Mouse (Mus musculus): ENCODE data around the gene Jph4. TPM values are rescaled to one million over a fixed set of nuclear protein-coding genes. Genes with fewer than 3 reads are reported as not detected.

Jph4 gene
- polyA plus RNA-seq, 1 experiment = 0.43 TPM

DNA sequence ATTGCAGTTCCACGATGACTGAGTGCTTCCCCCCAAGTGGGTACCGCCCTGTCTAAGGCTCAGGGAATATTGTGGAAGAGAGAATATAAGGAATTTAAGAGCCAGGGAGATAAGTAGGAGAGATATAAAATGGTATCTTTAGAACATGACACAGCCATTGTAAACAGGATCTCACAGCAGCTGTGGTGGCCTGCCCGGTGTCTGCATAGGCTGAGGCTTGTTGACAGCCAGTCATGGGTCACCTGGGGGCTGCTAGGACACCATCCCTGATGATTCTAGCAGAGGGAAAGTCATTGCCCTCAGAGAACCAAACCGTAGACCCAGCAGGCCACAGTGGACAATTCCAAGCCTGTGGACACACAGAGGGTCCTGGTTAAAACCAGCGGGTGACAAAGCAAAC, 34.2 kb upstream of the Jph4 start:
- Histone ChIP-seq H3K4me1 (ENCODE audit: control insufficient read depth, insufficient read depth, low read length) (no peaks in the 10 kb centered on the region), H3K4me3 (replicated peaks; ENCODE audit: extremely low read depth, low read depth, low read length) (no peak overlapping the region)
- TF ChIP-seq POLR2A (IDR thresholded peaks at IDR 0.05; ENCODE audit: borderline replicate concordance, extremely low read depth, low read depth, low read length) = no peak
- TF ChIP-seq CTCF (IDR thresholded peaks at IDR 0.05; ENCODE audit: insufficient read depth, low read length) = no peak
- 68% methylated on average over 5 of the region's 5 CpGs for WGBS
- no peak for DNase-seq

DNA sequence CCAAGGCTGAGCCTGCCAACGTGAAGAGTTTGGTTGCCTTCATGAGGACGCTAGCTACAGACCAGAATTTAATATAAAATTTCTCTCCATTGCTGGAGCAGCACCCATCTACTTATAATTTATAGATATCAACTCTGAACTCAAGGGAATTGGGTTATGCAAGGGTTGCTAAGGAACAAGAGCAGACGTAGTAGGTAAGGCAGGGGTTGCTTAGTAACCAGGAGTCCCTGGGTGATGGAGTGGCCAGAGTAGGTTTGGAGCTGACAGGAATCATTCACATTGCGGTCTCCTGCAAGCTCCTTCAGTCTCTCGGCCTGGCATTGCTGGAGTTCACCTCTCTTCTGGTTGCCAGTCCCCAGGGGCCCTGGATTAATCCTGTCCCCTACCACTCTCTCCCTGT, 32.3 kb upstream of the Jph4 start:
- TF ChIP-seq CTCF (IDR thresholded peaks at IDR 0.05; ENCODE audit: insufficient read depth, low read length) = no peak
- TF ChIP-seq POLR2A (IDR thresholded peaks at IDR 0.05; ENCODE audit: borderline replicate concordance, extremely low read depth, low read depth, low read length) = no peak
- WGBS = 74% methylated on average over 5 of the region's 5 CpGs
- no peak for DNase-seq
- H3K4me1 ChIP-seq (ENCODE audit: control insufficient read depth, insufficient read depth, low read length) = no peaks in the 10 kb centered on the region
- no peak overlapping the region for H3K4me3 ChIP-seq (replicated peaks; ENCODE audit: extremely low read depth, low read depth, low read length)

DNA sequence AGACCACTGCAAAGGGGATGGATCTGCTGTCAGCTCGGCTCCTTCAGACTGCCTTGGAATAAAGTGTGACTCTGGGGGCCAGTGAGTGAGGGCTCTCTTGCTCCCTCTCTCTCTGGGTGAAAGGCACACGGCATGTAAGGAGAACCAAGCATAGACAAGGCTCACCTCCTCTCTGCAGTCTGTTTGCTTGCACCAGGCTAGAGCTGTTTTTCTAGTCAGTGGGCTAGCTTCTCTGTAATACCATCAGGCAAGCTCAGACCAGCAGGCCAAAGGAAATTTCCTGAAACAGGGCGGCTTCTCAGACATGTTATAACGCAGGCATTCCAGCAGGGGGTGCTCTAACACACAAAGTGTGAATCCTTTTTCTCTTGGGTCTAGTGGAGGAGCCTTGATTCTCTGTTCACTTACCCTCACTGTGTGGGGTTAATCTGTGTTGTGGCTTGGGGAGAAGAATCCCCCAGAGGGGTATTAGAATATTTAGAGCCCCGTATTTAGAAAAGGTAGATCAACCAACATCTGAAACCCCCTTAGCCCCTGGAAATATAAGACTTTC, 31.7 kb upstream of the Jph4 start:
- Histone ChIP-seq H3K4me1 (ENCODE audit: control insufficient read depth, insufficient read depth, low read length) (no peaks in the 10 kb centered on the region), H3K4me3 (replicated peaks; ENCODE audit: extremely low read depth, low read depth, low read length) (no peak overlapping the region)
- DNase-seq = peak; percentile 43
- WGBS = 35% methylated on average over 5 of the region's 5 CpGs
- peak; percentile 63 for TF ChIP-seq CTCF (IDR thresholded peaks at IDR 0.05; ENCODE audit: insufficient read depth, low read length)
- TF ChIP-seq POLR2A (IDR thresholded peaks at IDR 0.05; ENCODE audit: borderline replicate concordance, extremely low read depth, low read depth, low read length) = no peak

DNA sequence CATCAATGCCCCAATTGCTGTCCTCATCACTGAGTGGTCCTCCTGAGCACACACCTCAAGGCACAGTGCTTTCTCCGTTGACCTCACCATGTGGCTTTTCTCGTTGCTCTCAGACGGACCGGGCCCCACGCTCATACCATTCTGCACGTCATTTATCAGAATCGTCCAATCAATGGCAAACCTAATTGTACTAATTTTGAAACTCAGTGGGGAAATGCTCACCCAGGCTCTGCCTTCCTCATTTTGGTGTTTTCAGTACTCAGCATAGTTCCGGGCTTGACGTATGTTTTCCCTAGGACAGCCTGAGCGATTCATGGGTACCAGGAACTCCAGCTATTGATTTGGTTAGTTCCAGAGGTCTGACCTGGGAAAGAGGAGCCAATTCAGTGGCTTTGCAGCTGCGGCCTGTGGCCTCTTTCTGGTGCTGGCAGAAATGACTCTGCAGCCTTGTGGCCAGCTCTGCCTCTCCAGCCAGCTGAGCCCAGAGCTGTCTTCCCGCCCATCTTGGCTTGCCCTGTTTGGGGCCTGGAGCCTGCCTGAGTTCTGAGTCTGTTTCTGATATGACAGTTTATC, 30.2 kb upstream of the Jph4 start:
- no peak for TF ChIP-seq CTCF (IDR thresholded peaks at IDR 0.05; ENCODE audit: insufficient read depth, low read length)
- TF ChIP-seq POLR2A (IDR thresholded peaks at IDR 0.05; ENCODE audit: borderline replicate concordance, extremely low read depth, low read depth, low read length) = no peak
- Histone ChIP-seq H3K4me1 (ENCODE audit: control insufficient read depth, insufficient read depth, low read length) (no peaks in the 10 kb centered on the region), H3K4me3 (replicated peaks; ENCODE audit: extremely low read depth, low read depth, low read length) (no peak overlapping the region)
- WGBS = 62% methylated on average over 12 of the region's 12 CpGs
- peak; percentile 6 for DNase-seq

DNA sequence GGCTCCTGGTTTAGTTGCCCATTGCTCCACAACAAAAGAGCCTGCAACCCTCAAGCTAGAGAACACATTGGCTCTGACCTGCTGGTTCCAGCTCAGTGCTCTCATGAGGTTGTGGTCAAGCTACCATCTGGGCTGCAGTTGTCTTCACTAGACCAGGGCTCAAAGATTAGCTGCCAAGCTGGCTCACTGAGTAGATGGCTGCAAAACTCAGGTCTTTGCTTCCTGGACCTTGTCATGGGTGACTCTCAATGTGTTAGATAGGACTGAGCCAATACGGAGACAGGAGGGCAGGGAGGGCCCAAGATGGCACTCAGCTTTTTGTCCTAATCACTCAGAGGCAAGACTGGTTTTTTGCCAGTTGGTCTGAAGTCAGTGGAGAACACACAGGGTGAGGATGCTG, 29.6 kb upstream of the Jph4 start:
- no peak for TF ChIP-seq POLR2A (IDR thresholded peaks at IDR 0.05; ENCODE audit: borderline replicate concordance, extremely low read depth, low read depth, low read length)
- WGBS = 82% methylated on average over 1 of the region's 1 CpGs
- no peak overlapping the region for H3K4me3 ChIP-seq (replicated peaks; ENCODE audit: extremely low read depth, low read depth, low read length)
- no peaks in the 10 kb centered on the region for H3K4me1 ChIP-seq (ENCODE audit: control insufficient read depth, insufficient read depth, low read length)
- no peak for DNase-seq

DNA sequence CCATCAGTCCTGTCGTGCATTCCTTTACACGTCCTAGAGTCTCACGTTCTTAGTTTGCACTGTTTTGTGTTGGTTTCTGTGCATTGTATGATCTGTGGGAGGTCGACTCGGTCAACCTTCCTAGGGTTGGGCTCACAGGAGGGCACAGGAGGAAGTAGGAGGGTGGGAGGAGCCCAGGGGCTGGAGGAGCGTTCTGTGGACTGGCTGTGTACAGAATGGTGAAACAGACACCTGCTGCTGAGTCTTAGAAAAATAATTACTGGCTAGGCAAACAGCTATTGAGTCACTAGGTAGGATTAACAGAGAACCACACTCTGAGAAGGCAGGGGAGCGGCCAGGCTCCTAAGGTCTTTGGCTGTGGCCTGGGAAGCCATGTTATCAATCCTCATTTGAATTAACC, 22.6 kb upstream of the Jph4 start:
- H3K4me3 ChIP-seq (replicated peaks; ENCODE audit: extremely low read depth, low read depth, low read length) = no peak overlapping the region
- WGBS = 40% methylated on average over 7 of the region's 7 CpGs
- TF ChIP-seq POLR2A (IDR thresholded peaks at IDR 0.05; ENCODE audit: borderline replicate concordance, extremely low read depth, low read depth, low read length) (no peak), CTCF (IDR thresholded peaks at IDR 0.05; ENCODE audit: insufficient read depth, low read length) (no peak)
- H3K4me1 ChIP-seq (ENCODE audit: control insufficient read depth, insufficient read depth, low read length) = no peaks in the 10 kb centered on the region
- no peak for DNase-seq

DNA sequence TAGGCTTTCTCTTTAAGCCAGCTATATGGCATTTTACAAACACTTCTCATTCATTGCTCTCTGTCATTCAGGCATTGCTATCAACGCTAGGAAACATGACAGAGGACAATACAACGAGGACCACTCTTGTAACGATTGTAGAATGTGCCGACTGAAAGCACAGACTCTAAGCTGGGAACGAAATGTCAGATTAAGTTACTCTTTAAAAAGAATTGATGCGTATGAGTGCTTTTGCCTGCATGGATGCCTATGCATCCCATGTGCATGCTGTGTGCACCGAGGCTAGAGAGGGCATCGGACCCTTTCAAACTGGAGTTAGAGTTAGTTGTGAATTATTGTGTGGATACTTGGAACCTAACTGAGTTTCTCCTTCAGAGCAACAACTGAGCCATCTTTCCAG, 18.9 kb upstream of the Jph4 start:
- no peak for TF ChIP-seq POLR2A (IDR thresholded peaks at IDR 0.05; ENCODE audit: borderline replicate concordance, extremely low read depth, low read depth, low read length)
- TF ChIP-seq CTCF (IDR thresholded peaks at IDR 0.05; ENCODE audit: insufficient read depth, low read length) = no peak
- 73% methylated on average over 8 of the region's 8 CpGs for WGBS
- no peak overlapping the region for H3K4me3 ChIP-seq (replicated peaks; ENCODE audit: extremely low read depth, low read depth, low read length)
- H3K4me1 ChIP-seq (ENCODE audit: control insufficient read depth, insufficient read depth, low read length) = no peaks in the 10 kb centered on the region
- DNase-seq = no peak

DNA sequence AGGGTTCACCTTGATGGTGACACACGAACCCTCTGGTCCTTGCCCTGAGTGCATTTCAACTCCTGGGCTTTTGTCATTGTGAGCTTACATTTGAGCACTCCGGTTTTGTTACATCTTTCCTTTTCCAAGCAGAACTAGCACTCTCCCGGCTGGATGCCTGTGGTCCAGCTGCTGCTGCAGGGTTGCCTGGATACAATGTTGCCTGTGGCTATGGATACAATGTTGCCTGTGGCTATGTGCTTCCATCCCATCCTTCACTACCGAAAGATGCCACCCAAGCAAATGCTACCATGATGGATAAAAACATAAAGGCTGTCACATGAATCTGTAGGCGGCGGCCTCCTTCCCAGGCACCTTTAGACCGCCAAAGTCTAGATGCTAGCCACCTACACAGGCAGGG, 9.8 kb upstream of the Jph4 start:
- 85% methylated on average over 7 of the region's 7 CpGs for WGBS

DNA sequence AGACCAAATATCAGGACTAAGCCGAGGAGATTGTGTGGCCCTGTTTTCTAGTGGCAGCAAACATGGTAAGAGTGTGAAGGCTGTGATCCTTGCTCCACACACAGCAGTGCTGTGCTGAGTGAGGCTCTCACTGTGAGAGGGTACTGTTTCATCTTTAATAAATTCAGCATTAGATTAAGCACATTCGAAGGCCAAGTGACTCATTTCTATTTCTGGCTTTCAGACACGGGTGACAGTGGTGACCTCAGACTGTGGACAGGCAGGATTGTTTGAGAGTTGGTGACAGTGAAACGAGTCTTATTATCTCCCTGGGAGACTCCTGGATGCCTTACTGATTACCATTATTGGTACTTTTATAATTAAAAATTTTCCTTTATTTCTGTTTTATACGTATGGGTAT, 9.0 kb upstream of the Jph4 start:
- TF ChIP-seq POLR2A (IDR thresholded peaks at IDR 0.05; ENCODE audit: borderline replicate concordance, extremely low read depth, low read depth, low read length) (no peak), CTCF (IDR thresholded peaks at IDR 0.05; ENCODE audit: insufficient read depth, low read length) (no peak)
- H3K4me1 ChIP-seq (ENCODE audit: control insufficient read depth, insufficient read depth, low read length) = no peaks in the 10 kb centered on the region
- no peak for DNase-seq

More for the DNA sequence above, 9.8 kb upstream of the Jph4 start:
- H3K4me1 ChIP-seq (ENCODE audit: control insufficient read depth, insufficient read depth, low read length) = no peaks in the 10 kb centered on the region
- no peak overlapping the region for H3K4me3 ChIP-seq (replicated peaks; ENCODE audit: extremely low read depth, low read depth, low read length)
- no peak for DNase-seq
- TF ChIP-seq CTCF (IDR thresholded peaks at IDR 0.05; ENCODE audit: insufficient read depth, low read length) = no peak

DNA sequence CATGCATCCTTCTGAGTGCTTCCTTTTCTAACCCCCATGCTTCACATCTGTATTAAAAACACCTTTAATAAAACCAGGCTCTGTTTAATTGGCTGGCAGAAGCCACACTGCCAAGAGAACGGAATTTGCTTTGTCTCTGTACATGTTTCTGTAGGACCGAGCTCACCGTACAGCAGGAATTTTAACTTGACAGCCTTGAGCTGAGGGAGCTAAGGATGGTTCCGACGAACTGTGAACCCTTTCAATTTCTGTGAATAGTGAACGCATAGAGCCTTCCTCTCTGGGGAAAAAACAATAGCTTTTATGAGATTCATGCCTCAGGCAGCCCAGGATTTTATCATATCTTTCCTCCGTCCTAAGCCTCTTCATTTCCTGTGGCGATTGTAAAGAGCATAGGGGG, 5.6 kb upstream of the Jph4 start:
- TF ChIP-seq POLR2A (IDR thresholded peaks at IDR 0.05; ENCODE audit: borderline replicate concordance, extremely low read depth, low read depth, low read length) = no peak
- TF ChIP-seq CTCF (IDR thresholded peaks at IDR 0.05; ENCODE audit: insufficient read depth, low read length) = no peak
- 25% methylated on average over 8 of the region's 8 CpGs for WGBS
- Histone ChIP-seq H3K4me3 (replicated peaks; ENCODE audit: extremely low read depth, low read depth, low read length) (no peak overlapping the region), H3K4me1 (ENCODE audit: control insufficient read depth, insufficient read depth, low read length) (no peaks in the 10 kb centered on the region)
- DNase-seq = no peak

More for the DNA sequence above, 9.0 kb upstream of the Jph4 start:
- H3K4me3 ChIP-seq (replicated peaks; ENCODE audit: extremely low read depth, low read depth, low read length) = no peak overlapping the region
- 63% methylated on average over 5 of the region's 5 CpGs for WGBS
